ENCODE assay signal across 1 mouse cellular context in genomic region chr15:78256602-78257259, GRCm38 (mm10).
TF ChIP-seq lines count a peak whose summit lies in the region.

No protein-coding gene starts in this region.

TF ChIP-seq in MEL, 35 proteins besides CTCF, POLR2A, EP300 and RAD21:
- peak; percentile 52; the same call in 1 of the 2 replicates for TF ChIP-seq MXI1 (IDR thresholded peaks at IDR 0.05; ENCODE audit: low read depth, low read length)
